Mouse (Mus musculus) MEL (cell line): ENCODE results near the gene Bdh1. TPM values are rescaled to one million over a fixed set of nuclear protein-coding genes. Genes with fewer than 3 reads are reported as not detected.

Experiments
- DNase-seq: peaks from one replicate; pipeline ENCODE4 v3.0.0; 2011; ENCODE audit warnings: low read depth, low spot score
- H3K27ac ChIP-seq: 2 replicates; pipeline ENCODE4 v1.5.1; 2012; ENCODE audit warnings: low read depth, mild to moderate bottlenecking, control low read depth, low read length, moderate library complexity; ENCODE audit not compliant: control insufficient read depth
- H3K27me3 ChIP-seq, 2 experiments: fragments of 150-350 bp in 1 of 2; sonication (generic) in 1 of 2; 2 replicates each; pipeline ENCODE4 v1.6.1; 2012; ENCODE audit warnings: low read length in 2 of 2, mild to moderate bottlenecking in 2 of 2, improper control_type of control experiment in 1 of 2, moderate library complexity in 1 of 2; ENCODE audit not compliant: insufficient read depth in 2 of 2, control insufficient read depth in 1 of 2
- H3K36me3 ChIP-seq, 2 experiments: 2 replicates each; pipeline ENCODE4 v1.6.1; 2012 to 2014; ENCODE audit warnings: low read length in 2 of 2, improper control_type of control experiment in 1 of 2, inconsistent platforms in 1 of 2, mild to moderate bottlenecking in 1 of 2; ENCODE audit not compliant: insufficient read depth in 2 of 2, control insufficient read depth in 1 of 2
- H3K4me1 ChIP-seq, 2 experiments: fragments of 150-350 bp in 1 of 2; sonication (generic) in 1 of 2; 2 replicates each; pipeline ENCODE4 v1.6.1; 2012; ENCODE audit warnings: low read length in 2 of 2, improper control_type of control experiment in 1 of 2, mild to moderate bottlenecking in 1 of 2; ENCODE audit not compliant: insufficient read depth in 2 of 2, control insufficient read depth in 1 of 2
- H3K4me3 ChIP-seq, 2 experiments: fragments of 150-350 bp in 1 of 2; sonication (generic) in 1 of 2; 2 replicates each; pipeline ENCODE4 v1.5.1; 2012; ENCODE audit warnings: low read depth in 2 of 2, low read length in 2 of 2, mild to moderate bottlenecking in 2 of 2, moderate library complexity in 2 of 2, control low read depth in 1 of 2, improper control_type of control experiment in 1 of 2; ENCODE audit not compliant: control insufficient read depth in 1 of 2, insufficient read depth in 1 of 2
- H3K79me2 ChIP-seq: 2 replicates; pipeline ENCODE4 v1.6.1; 2012; ENCODE audit warnings: mild to moderate bottlenecking, low read length, moderate library complexity; ENCODE audit not compliant: control insufficient read depth, poor library complexity, insufficient read depth
- H3K9ac ChIP-seq: 2 replicates; pipeline ENCODE4 v1.6.1; 2012; ENCODE audit warnings: low read depth, mild to moderate bottlenecking, control low read depth, low read length, moderate library complexity; ENCODE audit not compliant: control insufficient read depth, poor library complexity, severe bottlenecking
- H3K9me3 ChIP-seq: fragments of 150-350 bp; sonication (generic); replicated peaks from 2 replicates; pipeline ENCODE4 v1.6.1; 2012; ENCODE audit warnings: mild to moderate bottlenecking, low read length, improper control_type of control experiment, moderate library complexity; ENCODE audit not compliant: insufficient read depth
- BHLHE40 ChIP-seq: IDR thresholded peaks from 2 replicates; pipeline ENCODE4 v1.6.1; 2012; ENCODE audit warnings: low read depth, mild to moderate bottlenecking, inconsistent platforms, low read length, improper control_type of control experiment, borderline replicate concordance
- CHD1 ChIP-seq: IDR thresholded peaks from 2 replicates; pipeline ENCODE4 v1.6.1; 2012; ENCODE audit warnings: low read depth, mild to moderate bottlenecking, inconsistent platforms, low read length, improper control_type of control experiment
- ELF1 ChIP-seq: IDR thresholded peaks from 2 replicates; pipeline ENCODE4 v1.6.1; 2014; ENCODE audit warnings: low read depth, mild to moderate bottlenecking, inconsistent platforms, low read length, improper control_type of control experiment, moderate library complexity
- EP300 ChIP-seq, 2 experiments: IDR thresholded peaks; 2 replicates each; pipeline ENCODE4 v1.6.1; 2011; ENCODE audit warnings: improper control_type of control experiment in 2 of 2, low read length in 2 of 2, low read depth in 1 of 2, mild to moderate bottlenecking in 1 of 2
- GATA1 ChIP-seq: IDR thresholded peaks from 2 replicates; pipeline ENCODE4 v1.6.1; 2011; ENCODE audit warnings: low read depth, low read length, improper control_type of control experiment
- MAFK ChIP-seq: IDR thresholded peaks from 2 replicates; pipeline ENCODE4 v1.6.1; 2011; ENCODE audit warnings: low read depth, mild to moderate bottlenecking, low read length, improper control_type of control experiment, borderline replicate concordance
- MAX ChIP-seq: IDR thresholded peaks from 2 replicates; pipeline ENCODE4 v1.6.1; 2011; ENCODE audit warnings: low read length, improper control_type of control experiment
- MXI1 ChIP-seq: IDR thresholded peaks from 2 replicates; pipeline ENCODE4 v1.6.1; 2011; ENCODE audit warnings: mild to moderate bottlenecking, low read depth, low read length, improper control_type of control experiment
- MYB ChIP-seq: IDR thresholded peaks from 2 replicates; pipeline ENCODE4 v1.6.1; 2011; ENCODE audit warnings: mild to moderate bottlenecking, low read depth, low read length, improper control_type of control experiment
- MYC ChIP-seq: IDR thresholded peaks from 2 replicates; pipeline ENCODE4 v1.6.1; 2011; ENCODE audit warnings: low read depth, mild to moderate bottlenecking, low read length, improper control_type of control experiment, moderate library complexity
- NRF1 ChIP-seq: IDR thresholded peaks from 2 replicates; pipeline ENCODE4 v1.6.1; 2014; ENCODE audit warnings: low read depth, mild to moderate bottlenecking, inconsistent platforms, low read length, improper control_type of control experiment, moderate library complexity; ENCODE audit not compliant: poor library complexity, insufficient read depth, severe bottlenecking
- POLR2A ChIP-seq, 2 experiments: IDR thresholded peaks; 2 replicates each; pipeline ENCODE4 v1.6.1; 2011 to 2012; ENCODE audit warnings: low read length in 2 of 2, mild to moderate bottlenecking in 2 of 2, control low read depth in 1 of 2, improper control_type of control experiment in 1 of 2, low read depth in 1 of 2, moderate library complexity in 1 of 2; ENCODE audit not compliant: control insufficient read depth in 1 of 2, insufficient read depth in 1 of 2, poor library complexity in 1 of 2
- POLR2AphosphoS5 ChIP-seq: IDR thresholded peaks from 2 replicates; pipeline ENCODE4 v1.6.1; 2012; ENCODE audit warnings: low read depth, borderline replicate concordance, mild to moderate bottlenecking, inconsistent platforms, low read length, moderate library complexity, mixed read lengths
- RAD21 ChIP-seq: IDR thresholded peaks from 2 replicates; pipeline ENCODE4 v1.6.1; 2011; ENCODE audit warnings: mild to moderate bottlenecking, low read depth, low read length, improper control_type of control experiment
- RCOR1 ChIP-seq: IDR thresholded peaks from 2 replicates; pipeline ENCODE4 v1.6.1; 2012; ENCODE audit warnings: low read depth, mild to moderate bottlenecking, inconsistent platforms, low read length, improper control_type of control experiment
- SIN3A ChIP-seq: IDR thresholded peaks from 2 replicates; pipeline ENCODE4 v1.6.1; 2012; ENCODE audit warnings: low read length, improper control_type of control experiment, inconsistent platforms
- TBP ChIP-seq: IDR thresholded peaks from 2 replicates; pipeline ENCODE4 v1.8.0; 2011; ENCODE audit warnings: low read depth, low read length, improper control_type of control experiment
- TCF12 ChIP-seq: IDR thresholded peaks from 2 replicates; pipeline ENCODE4 v1.6.1; 2014; ENCODE audit warnings: low read depth, mild to moderate bottlenecking, inconsistent platforms, low read length, improper control_type of control experiment, moderate library complexity
- USF2 ChIP-seq, 2 experiments: IDR thresholded peaks; 2 replicates each; pipeline ENCODE4 v1.6.1; 2011 to 2012; ENCODE audit warnings: improper control_type of control experiment in 2 of 2, low read length in 2 of 2, borderline replicate concordance in 1 of 2, inconsistent platforms in 1 of 2, low read depth in 1 of 2, mild to moderate bottlenecking in 1 of 2; ENCODE audit not compliant: insufficient read depth in 1 of 2
- ZMIZ1 ChIP-seq: IDR thresholded peaks from 2 replicates; pipeline ENCODE4 v1.6.1; 2012; ENCODE audit warnings: low read depth, mild to moderate bottlenecking, inconsistent platforms, low read length, improper control_type of control experiment, moderate library complexity
- polyA plus RNA-seq, 2 experiments: library from polyadenylated mRNA; stranded (reverse) in 1 of 2; unstranded in 1 of 2; fragments of >175 nt in 1 of 2; fragments of >200 nt in 1 of 2; gene quantifications; 2 replicates each; pipeline versions ENCODE4 v1.2.1 to v1.2.4; 2012; ENCODE audit warnings: low replicate concordance in 2 of 2, low read depth in 1 of 2; ENCODE audit not compliant: insufficient read length in 2 of 2, insufficient read depth in 1 of 2, missing spikeins in 1 of 2
- total RNA-seq: library from RNA; depleted of rRNA; stranded (reverse); fragments of 300-350 nt; gene quantifications from 2 replicates; pipeline ENCODE4 v1.2.3, GENCODE M21; 2012

The Bdh1 gene
- total and polyA plus RNA-seq, 3 experiments: 67.5 to 187 TPM; not detected in 1

DNA sequence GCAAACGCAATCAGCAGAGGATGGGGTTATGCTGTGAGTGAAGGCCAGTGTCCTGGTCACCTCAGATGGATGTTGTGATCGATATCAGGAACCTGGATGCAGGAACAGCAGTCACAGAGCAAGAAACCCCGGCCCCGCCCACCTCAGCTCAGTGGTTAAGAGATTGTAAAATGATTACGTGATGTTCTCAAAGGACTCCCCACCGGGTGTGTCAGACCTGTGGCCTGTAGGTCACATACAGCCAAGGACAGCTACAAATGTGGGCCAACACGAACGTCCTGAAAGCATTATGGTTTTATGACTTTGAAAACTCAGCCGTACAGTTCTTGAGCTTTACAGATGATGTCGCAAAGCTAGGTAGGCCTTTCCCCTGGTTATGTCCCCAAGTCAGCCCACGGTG, 15.3 kb downstream of the Bdh1 start:
- H3K79me2 ChIP-seq: peaks cover 15% of the 10 kb centered on the region; the same call in 1 of the 2 replicates
- no peak overlapping the region for H3K4me3 ChIP-seq
- H3K27ac ChIP-seq: no peak overlapping the region
- H3K4me1 ChIP-seq: peaks cover 2 to 9% of the 10 kb centered on the region in 2 experiments; a peak in 3 of 4 replicates
- no peak overlapping the region for H3K9ac ChIP-seq
- peaks cover 9 to 12% of the 10 kb centered on the region in 2 experiments for H3K36me3 ChIP-seq
- H3K9me3 ChIP-seq: no peaks in the 10 kb centered on the region
- H3K27me3 ChIP-seq: no peaks in the 10 kb centered on the region
- no peak for DNase-seq
- TF ChIP-seq TCF12 (no peak), MXI1 (no peak), EP300 (IDR thresholded peaks at IDR 0.05; ENCODE audit: low read depth in 1 of 2, low read length in 2 of 2) (no peak), TBP (no peak), GATA1 (no peak), SIN3A (no peak), CHD1 (no peak), MAFK (no peak), RCOR1 (no peak), MYB (no peak), BHLHE40 (no peak), USF2 (IDR thresholded peaks at IDR 0.05; ENCODE audit: borderline replicate concordance in 1 of 2, insufficient read depth in 1 of 2, low read depth in 1 of 2, low read length in 2 of 2) (no peak), POLR2AphosphoS5 (no peak), ZMIZ1 (no peak), MYC (no peak)

DNA sequence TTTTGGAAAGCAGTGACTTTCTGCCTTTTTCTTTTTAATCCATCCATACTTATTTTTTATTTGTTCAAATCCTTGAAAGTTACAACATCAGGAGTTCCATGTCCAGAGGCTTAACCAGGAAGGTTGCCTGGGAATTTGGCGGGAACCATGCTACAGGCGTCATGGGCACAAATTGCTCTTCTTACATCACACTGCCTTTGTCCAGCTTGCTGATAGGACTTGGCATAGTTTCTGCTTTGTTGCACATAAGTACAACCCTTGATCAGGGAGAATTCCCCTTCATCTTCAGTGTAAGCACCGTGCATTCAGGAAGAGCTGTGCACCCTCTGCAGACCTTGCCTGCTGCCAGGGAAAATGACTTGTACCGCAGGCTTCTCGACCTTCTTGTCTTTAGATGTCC, 17.4 kb downstream of the Bdh1 start:
- no peaks in the 10 kb centered on the region for H3K27me3 ChIP-seq
- H3K9me3 ChIP-seq: no peaks in the 10 kb centered on the region
- H3K27ac ChIP-seq: no peak overlapping the region
- peaks cover 0 to 12% of the 10 kb centered on the region in 2 experiments; a peak in 2 of 4 replicates for H3K36me3 ChIP-seq
- no peak overlapping the region for H3K4me3 ChIP-seq
- no peak for DNase-seq
- TF ChIP-seq NRF1: no peak
- no peak for TF ChIP-seq POLR2A (IDR thresholded peaks at IDR 0.05; ENCODE audit: control insufficient read depth in 1 of 2, insufficient read depth in 1 of 2, low read depth in 1 of 2, low read length in 2 of 2, poor library complexity in 1 of 2)
- no peak for TF ChIP-seq BHLHE40
- no peak for TF ChIP-seq MAX
- no peak for TF ChIP-seq ELF1
- no peak for TF ChIP-seq RAD21
- H3K79me2 ChIP-seq: no peaks in the 10 kb centered on the region; the same call in 1 of the 2 replicates
- H3K9ac ChIP-seq: no peak overlapping the region
- no peaks in the 10 kb centered on the region for H3K4me1 ChIP-seq
